Mouse (Mus musculus) liver, adult 2 months (tissue): ENCODE measurements around the gene Ppef1. TPM values are rescaled to one million over a fixed set of nuclear protein-coding genes. Genes with fewer than 3 reads are reported as not detected.
"Not testable (repeated sequence)": the region's sequence is repeated elsewhere in the genome, so short reads cannot be mapped to it uniquely, and the experiment has no call there.

Experiments
- DNase-seq: peaks from one replicate; pipeline ENCODE4 v3.0.0-alpha.2; 2011; ENCODE audit warnings: low read depth, low spot score; ENCODE audit errors: extremely low read depth
- H3K27ac ChIP-seq: fragments of 200-500 bp; replicated peaks from 2 replicates; pipeline ENCODE4 v1.5.1; 2012; ENCODE audit warnings: low read depth, mild to moderate bottlenecking, control low read depth, inconsistent platforms, low read length; ENCODE audit not compliant: insufficient read depth
- H3K27me3 ChIP-seq: fragments of 200-500 bp; 2 replicates; pipeline ENCODE4 v1.6.1; 2012; ENCODE audit warnings: mild to moderate bottlenecking, moderate library complexity, low read length, inconsistent platforms; ENCODE audit not compliant: control insufficient read depth, insufficient read depth
- H3K36me3 ChIP-seq: fragments of 200-500 bp; 2 replicates; pipeline ENCODE4 v1.6.1; 2012; ENCODE audit warnings: low read length, inconsistent platforms; ENCODE audit not compliant: control insufficient read depth, insufficient read depth
- H3K4me1 ChIP-seq: fragments of 200-500 bp; 2 replicates; pipeline ENCODE4 v1.6.1; 2011; ENCODE audit warnings: low read length; ENCODE audit not compliant: control insufficient read depth, insufficient read depth
- H3K4me3 ChIP-seq: fragments of 200-500 bp; 2 replicates; pipeline ENCODE4 v1.5.1; 2011; ENCODE audit warnings: low read depth, mild to moderate bottlenecking, control low read depth, low read length, moderate library complexity; ENCODE audit not compliant: insufficient read depth
- H3K79me2 ChIP-seq: fragments of 200-500 bp; 2 replicates; pipeline ENCODE4 v1.6.1; 2012; ENCODE audit warnings: inconsistent platforms, mild to moderate bottlenecking, low read length, moderate library complexity; ENCODE audit not compliant: control insufficient read depth, insufficient read depth
- H3K9ac ChIP-seq: fragments of 200-500 bp; 2 replicates; pipeline ENCODE4 v1.6.1; 2012; ENCODE audit warnings: low read depth, mild to moderate bottlenecking, control low read depth, inconsistent platforms, low read length
- CTCF ChIP-seq: fragments of 200-500 bp; IDR thresholded peaks from 2 replicates; pipeline ENCODE4 v1.5.1; 2011; ENCODE audit warnings: low read depth, low read length, control low read depth
- POLR2A ChIP-seq: fragments of 200-500 bp; IDR thresholded peaks from 2 replicates; pipeline ENCODE4 v1.6.1; 2011; ENCODE audit warnings: low read length, control low read depth; ENCODE audit not compliant: insufficient read depth; ENCODE audit errors: extremely low read depth
- WGBS: fragments of 180-500 bp; shearing (Covaris S2); methylation state at CpG from one replicate; pipeline ENCODE4 v1.1.7; 2018; 5-methylcytosine and 5-hydroxymethylcytosine counted together
- polyA plus RNA-seq: library from polyadenylated mRNA; depleted of rRNA; stranded (reverse); fragments of >200 nt; gene quantifications from 2 replicates; pipeline ENCODE4 v1.2.3, GENCODE M21; 2012; rRNA removed
- total RNA-seq: library from RNA; depleted of rRNA; stranded (reverse); fragments of >200 nt; gene quantifications from 2 replicates; pipeline ENCODE4 v1.2.3, GENCODE M21; 2014; rRNA removed

Ppef1 gene
- total RNA-seq (not detected in 2 replicates), polyA plus RNA-seq (not detected in 2 replicates)

DNA sequence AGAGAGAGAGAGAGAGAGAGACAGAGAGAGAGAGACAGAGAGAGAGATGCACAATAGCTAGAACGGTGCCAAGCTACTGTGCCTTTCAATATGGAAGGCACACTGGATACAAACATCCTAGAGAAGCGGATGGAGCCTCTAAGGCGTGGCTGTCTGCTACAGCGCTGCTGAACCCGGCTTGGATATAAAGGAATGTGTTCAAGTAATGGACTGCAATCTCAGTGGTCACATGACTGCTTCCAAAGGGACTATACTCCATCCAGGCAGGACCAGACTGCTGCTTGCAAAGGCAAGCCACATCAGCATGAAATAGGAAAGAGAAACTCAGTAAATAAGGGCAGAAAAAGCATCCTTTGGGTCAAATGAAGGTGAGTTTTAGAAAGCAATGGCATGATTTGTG is at the start of gene Ppef1:
TSS of gene Ppef1 (minus strand) at position 116 of the 400 bp plus-strand sequence.
- no peak within 1 kb of the TSS for H3K9ac ChIP-seq
- no peaks in the 10 kb centered on the region for H3K79me2 ChIP-seq
- WGBS: 79% methylated on average over 5 of the region's 5 CpGs
- no peak within 1 kb of the TSS for H3K27ac ChIP-seq
- no peaks in the 10 kb centered on the region for H3K4me1 ChIP-seq
- no peaks in the 10 kb centered on the region for H3K36me3 ChIP-seq
- H3K27me3 ChIP-seq: no peaks in the 10 kb centered on the region
- no peak for TF ChIP-seq POLR2A
- no peak for TF ChIP-seq CTCF
- DNase-seq: no peak
- no peak within 1 kb of the TSS for H3K4me3 ChIP-seq

DNA sequence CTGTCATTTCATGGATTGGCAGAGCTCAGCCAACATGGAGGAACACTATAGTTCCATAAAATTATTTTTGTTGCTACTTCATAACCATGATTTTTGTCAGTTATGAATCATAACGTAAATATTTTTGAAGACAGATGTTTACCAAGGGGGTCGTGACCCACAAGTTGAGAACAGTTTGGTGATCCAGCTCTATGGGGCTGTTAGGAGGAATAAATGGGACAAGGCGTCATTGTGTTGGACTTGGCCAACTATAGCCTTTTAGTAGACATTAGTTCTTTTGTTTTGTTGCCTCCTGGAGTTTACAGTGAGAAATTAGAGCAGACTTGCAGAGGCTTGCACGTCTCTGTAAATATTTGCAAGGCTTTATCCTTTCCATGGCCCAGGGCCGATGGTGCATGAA is 46.7 kb upstream of the Ppef1 start:
- Histone ChIP-seq H3K4me1 (no peaks in the 10 kb centered on the region), H3K79me2 (no peaks in the 10 kb centered on the region), H3K27ac (no peak overlapping the region), H3K36me3 (no peaks in the 10 kb centered on the region), H3K27me3 (no peaks in the 10 kb centered on the region), H3K4me3 (no peak overlapping the region), H3K9ac (no peak overlapping the region)
- DNase-seq: no peak
- TF ChIP-seq CTCF: no peak
- WGBS: 83% methylated on average over 5 of the region's 5 CpGs

DNA sequence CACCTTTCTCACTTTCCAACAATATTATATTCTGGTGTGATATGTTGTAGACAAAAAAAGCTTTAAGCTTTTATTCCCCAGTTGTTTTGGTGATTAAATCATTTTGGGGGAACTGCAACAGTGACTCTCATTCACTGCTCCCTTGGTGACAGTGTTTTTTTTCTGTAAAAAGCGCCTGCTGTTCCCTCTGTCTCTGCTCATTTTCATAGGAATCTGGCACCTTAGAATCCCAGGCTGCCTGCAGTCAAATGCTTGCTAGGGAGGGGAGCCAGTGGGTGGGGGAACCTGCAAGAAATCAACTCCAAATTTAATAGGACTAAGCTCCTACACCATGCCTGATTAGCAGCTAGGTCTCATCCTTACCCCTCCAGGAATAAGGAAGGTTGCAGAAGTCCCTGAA is 37.5 kb upstream of the Ppef1 start:
- no peak for DNase-seq
- H3K4me1 ChIP-seq: no peaks in the 10 kb centered on the region
- H3K4me3 ChIP-seq: no peak overlapping the region
- H3K36me3 ChIP-seq: no peaks in the 10 kb centered on the region
- no peak overlapping the region for H3K9ac ChIP-seq
- WGBS: 100% methylated on average over 1 of the region's 1 CpGs
- no peaks in the 10 kb centered on the region for H3K27me3 ChIP-seq
- no peak overlapping the region for H3K27ac ChIP-seq
- H3K79me2 ChIP-seq: no peaks in the 10 kb centered on the region
- TF ChIP-seq CTCF (no peak), POLR2A (no peak)

DNA sequence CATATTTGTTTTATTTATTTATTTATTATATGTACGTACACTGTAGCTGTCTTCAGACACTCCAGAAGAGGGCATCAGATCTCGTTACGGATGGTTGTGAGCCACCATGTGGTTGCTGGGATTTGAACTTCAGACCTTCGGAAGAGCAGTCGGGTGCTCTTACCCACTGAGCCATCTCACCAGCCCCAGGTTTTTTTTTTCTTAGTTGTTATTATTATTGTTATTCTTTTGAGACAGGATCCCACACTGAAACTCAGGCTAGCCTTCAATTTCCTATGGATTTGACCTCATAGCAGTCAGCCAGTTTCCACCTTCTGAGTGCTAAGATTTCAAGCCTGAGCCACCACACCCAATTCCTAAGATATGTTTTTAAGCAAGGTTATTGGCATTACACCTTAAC is 34.1 kb upstream of the Ppef1 start:
- H3K27me3 ChIP-seq, H3K36me3 ChIP-seq, H3K4me1 ChIP-seq, H3K4me3 ChIP-seq, H3K79me2 ChIP-seq, DNase-seq, H3K9ac ChIP-seq, H3K27ac ChIP-seq: not testable (repeated sequence)
- WGBS: 79% methylated on average over 5 of the region's 5 CpGs

DNA sequence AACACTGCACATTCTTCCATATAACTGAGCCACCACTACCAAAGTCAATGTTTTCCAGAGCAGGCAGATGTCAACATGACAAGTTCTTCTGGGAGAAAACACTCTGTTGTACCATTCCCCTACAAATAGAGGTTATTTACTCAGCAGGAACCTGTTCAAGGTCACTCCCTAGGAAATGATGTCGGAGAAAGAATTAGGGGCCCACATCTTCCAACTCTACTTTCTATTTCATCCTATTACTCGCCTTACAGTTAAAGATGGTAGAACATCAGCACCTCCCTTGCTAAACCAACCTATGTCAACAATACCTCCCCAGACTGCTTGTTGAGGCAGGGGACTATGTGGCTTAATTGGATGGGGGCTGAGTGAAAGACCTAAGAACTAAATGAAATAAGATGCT is 32.1 kb upstream of the Ppef1 start, which contains the start of gene Rs1:
TSS of gene Rs1 (plus strand) at position 301 of the 400 bp plus-strand sequence.
- TF ChIP-seq POLR2A (no peak), CTCF (no peak)
- Histone ChIP-seq H3K27me3 (no peaks in the 10 kb centered on the region), H3K4me1 (no peaks in the 10 kb centered on the region), H3K27ac (no peak within 1 kb of the TSS), H3K36me3 (no peaks in the 10 kb centered on the region), H3K4me3 (no peak within 1 kb of the TSS), H3K79me2 (no peaks in the 10 kb centered on the region), H3K9ac (no peak within 1 kb of the TSS)
- 60% methylated on average over 2 of the region's 2 CpGs for WGBS
- DNase-seq: peak; percentile 7

DNA sequence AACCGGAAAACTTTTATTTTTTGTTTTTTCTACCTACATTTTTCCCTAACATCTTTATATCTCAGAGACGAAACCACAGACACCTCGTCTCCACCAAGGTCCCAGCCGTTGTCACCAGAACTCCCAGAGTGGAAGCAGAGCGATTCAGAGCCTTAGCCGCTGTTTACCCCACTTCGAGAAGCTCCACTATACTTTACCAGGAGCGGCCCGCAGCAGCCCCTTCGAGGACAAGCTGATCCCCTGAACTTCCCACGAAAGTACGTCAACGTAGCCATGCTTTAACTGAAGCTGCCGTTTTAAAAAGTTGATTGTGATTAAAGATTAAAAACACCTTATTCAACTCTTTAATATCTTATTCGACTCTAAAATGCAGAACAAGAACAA is 30.7 kb upstream of the Ppef1 start:
- TF ChIP-seq CTCF (no peak), POLR2A (no peak)
- Histone ChIP-seq H3K9ac (no peak overlapping the region), H3K79me2 (no peaks in the 10 kb centered on the region), H3K4me3 (peak overlapping the region; percentile 51), H3K36me3 (no peaks in the 10 kb centered on the region), H3K27ac (no peak overlapping the region), H3K27me3 (no peaks in the 10 kb centered on the region), H3K4me1 (no peaks in the 10 kb centered on the region)
- under 1% methylated on average over 15 of the region's 15 CpGs for WGBS
- DNase-seq: no peak
